Mouse (Mus musculus): Measurements from ENCODE around the gene Ghitm. TPM values are rescaled to one million over a fixed set of nuclear protein-coding genes. Genes with fewer than 3 reads are reported as not detected.
"Not testable (repeated sequence)": the region's sequence is repeated elsewhere in the genome, so short reads cannot be mapped to it uniquely, and the experiment has no call there.

Gene Ghitm
- 100 to 1,000 TPM; 360 to 469 (median 363) TPM for polyA plus RNA-seq (2017; shearing (Covaris generic))

GRCm38 (mm10) chr14:37135127-37135593, at the start of gene Ghitm:
Gene Ghitm, minus strand, starts transcription at chr14:37135272.
- ATAC-seq: peak; percentile 96

GRCm38 (mm10) chr14:37184871-37185270, 49.8 kb upstream of the Ghitm start:
- no peak for ATAC-seq

GRCm38 (mm10) chr14:37174484-37174883, 39.4 kb upstream of the Ghitm start:
- no peak for ATAC-seq

GRCm38 (mm10) chr14:37165266-37165926, 30.3 kb upstream of the Ghitm start:
- ATAC-seq: peak; percentile 83

GRCm38 (mm10) chr14:37164392-37165032, 29.4 kb upstream of the Ghitm start:
- no peak for ATAC-seq

GRCm38 (mm10) chr14:37163277-37163956, 28.3 kb upstream of the Ghitm start:
- no peak for ATAC-seq

GRCm38 (mm10) chr14:37154391-37154790, 19.3 kb upstream of the Ghitm start:
- no peak for ATAC-seq

GRCm38 (mm10) chr14:37139051-37139710, 4.1 kb upstream of the Ghitm start:
- ATAC-seq: no peak

- not testable (repeated sequence) for ATAC-seq
These were observed 2.5 kb upstream of the Ghitm start for GRCm38 (mm10) chr14:37137596-37137995.

- no peak for ATAC-seq
These were observed 1.0 kb upstream of the Ghitm start for GRCm38 (mm10) chr14:37136110-37136509.

GRCm38 (mm10) chr14:37135671-37136070, 599 bp upstream of the Ghitm start:
- ATAC-seq: peak; percentile 7

- ATAC-seq: peak; percentile 15
These were observed 557 bp downstream of the Ghitm start for GRCm38 (mm10) chr14:37134304-37135126.

GRCm38 (mm10) chr14:37127652-37128051, 7.4 kb downstream of the Ghitm start:
- peak; percentile 63 for ATAC-seq

GRCm38 (mm10) chr14:37119233-37119632, 15.8 kb downstream of the Ghitm start:
- ATAC-seq: no peak

- no peak for ATAC-seq
These were observed 21.1 kb downstream of the Ghitm start, which contains the start of gene 2610528A11Rik for GRCm38 (mm10) chr14:37113922-37114321. Gene 2610528A11Rik, minus strand, starts transcription at chr14:37114022.

GRCm38 (mm10) chr14:37112931-37113330, 22.1 kb downstream of the Ghitm start:
- no peak for ATAC-seq

GRCm38 (mm10) chr14:37111371-37111770, 23.7 kb downstream of the Ghitm start:
- ATAC-seq: no peak

- no peak for ATAC-seq
These were observed 24.6 kb downstream of the Ghitm start for GRCm38 (mm10) chr14:37110456-37110855.

- ATAC-seq: no peak
These were observed 25.1 kb downstream of the Ghitm start for GRCm38 (mm10) chr14:37109975-37110374.

- no peak for ATAC-seq
These were observed 25.6 kb downstream of the Ghitm start for GRCm38 (mm10) chr14:37109460-37109859.

GRCm38 (mm10) chr14:37105846-37106245, 29.2 kb downstream of the Ghitm start:
- no peak for ATAC-seq

- no peak for ATAC-seq
These were observed 30.3 kb downstream of the Ghitm start for GRCm38 (mm10) chr14:37104747-37105146.
